Comparison of ENCODE assay signal across 8 mouse cellular contexts in the genomic region with DNA sequence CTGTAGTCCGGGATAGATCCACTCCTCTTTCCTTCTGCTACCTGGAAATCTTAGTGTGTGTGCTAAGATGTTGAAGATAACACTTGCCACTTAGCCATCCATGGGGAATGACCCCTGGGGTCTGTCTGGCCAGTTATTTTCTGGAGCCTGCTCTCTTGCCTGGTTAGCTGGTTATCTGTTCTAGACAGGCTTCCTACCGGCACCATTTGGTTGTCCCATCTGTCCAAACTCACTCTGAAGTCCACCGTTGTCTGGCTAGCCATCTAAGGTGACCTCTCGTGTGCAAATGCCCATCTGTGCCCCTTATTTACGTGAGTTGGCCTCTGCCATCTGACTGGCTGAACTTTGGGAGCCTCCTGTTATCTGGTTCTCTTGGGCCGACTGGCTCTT. TPM values are rescaled to one million over a fixed set of nuclear protein-coding genes. Genes with fewer than 3 reads are reported as not detected.
DNase-seq lines count a peak whose midpoint lies in the region; ATAC-seq and TF ChIP-seq lines count a peak whose summit lies in the region.

No protein-coding gene starts in this region.

- peaks cover 4% of the 10 kb centered on the region; the same call in 1 of the 2 replicates for H3K36me3 ChIP-seq in lung, embryonic 15.5 days
- peaks cover 3% of the 10 kb centered on the region; the same call in 1 of the 2 replicates for H3K36me3 ChIP-seq in hindbrain, embryonic 16.5 days (ENCODE audit: control insufficient read depth, insufficient read depth, low read length)
- peaks cover 5% of the 10 kb centered on the region for H3K36me3 ChIP-seq in midbrain, postnatal 0 days (ENCODE audit: insufficient read depth, low read length)

- H3K4me3 ChIP-seq in lung, embryonic 15.5 days: peak overlapping the region; percentile 70
- H3K4me3 ChIP-seq in hindbrain, embryonic 16.5 days (ENCODE audit: low read length): peak overlapping the region; percentile 72
- H3K4me3 ChIP-seq in midbrain, postnatal 0 days (ENCODE audit: low read depth, low read length): peak overlapping the region; percentile 97

- no peaks in the 10 kb centered on the region for H3K9me3 ChIP-seq in lung, embryonic 15.5 days
- H3K9me3 ChIP-seq in hindbrain, embryonic 16.5 days (ENCODE audit: control insufficient read depth, low read length): no peaks in the 10 kb centered on the region
- H3K9me3 ChIP-seq in midbrain, postnatal 0 days (ENCODE audit: low read length): no peaks in the 10 kb centered on the region

- H3K9ac ChIP-seq in lung, embryonic 15.5 days: peak overlapping the region; percentile 74
- peak overlapping the region; percentile 86 for H3K9ac ChIP-seq in hindbrain, embryonic 16.5 days (ENCODE audit: low read depth, low read length)
- peak overlapping the region; percentile 96 for H3K9ac ChIP-seq in midbrain, postnatal 0 days (replicated peaks; ENCODE audit: low read length, poor library complexity, severe bottlenecking)

- no peak for TF ChIP-seq CTCF in midbrain, postnatal 0 days (IDR thresholded peaks at IDR 0.05)

- H3K27me3 ChIP-seq in lung, embryonic 15.5 days: no peaks in the 10 kb centered on the region
- H3K27me3 ChIP-seq in hindbrain, embryonic 16.5 days (replicated peaks; ENCODE audit: control insufficient read depth, insufficient read depth, low read length): no peaks in the 10 kb centered on the region
- no peaks in the 10 kb centered on the region for H3K27me3 ChIP-seq in midbrain, postnatal 0 days (ENCODE audit: insufficient read depth, low read length)

- WGBS in lung, embryonic 15.5 days: 4% methylated on average over 6 of the region's 6 CpGs
- WGBS in hindbrain, embryonic 16.5 days: 11% methylated on average over 6 of the region's 6 CpGs
- WGBS in midbrain, postnatal 0 days: 8% methylated on average over 6 of the region's 6 CpGs

- DNase-seq in lung, postnatal 36 days: no peak
- peak; percentile 64 to 66 for DNase-seq in cerebellum, postnatal 10 days
- no peak for DNase-seq in midbrain, postnatal 0 days (ENCODE audit: low spot score)
- DNase-seq in retina, embryonic 14.5 days (ENCODE audit: low spot score): no peak
- no peak for DNase-seq in gastrocnemius, postnatal 25 days
- no peak for DNase-seq in testis, postnatal 14 days (ENCODE audit: low spot score)

- H3K4me1 ChIP-seq in lung, embryonic 15.5 days: peaks cover 25% of the 10 kb centered on the region
- peaks cover 30% of the 10 kb centered on the region for H3K4me1 ChIP-seq in hindbrain, embryonic 16.5 days (ENCODE audit: control insufficient read depth, insufficient read depth, low read depth, low read length)
- peaks cover 14% of the 10 kb centered on the region for H3K4me1 ChIP-seq in midbrain, postnatal 0 days (ENCODE audit: insufficient read depth, low read length)

- ATAC-seq in lung, embryonic 15.5 days (ENCODE audit: borderline replicate concordance, extremely low read depth, low FRiP score, low TSS enrichment): no peak
- no peak for ATAC-seq in hindbrain, embryonic 16.5 days
- no peak for ATAC-seq in midbrain, postnatal 0 days (ENCODE audit: low FRiP score)

- peak overlapping the region; percentile 91 for H3K4me2 ChIP-seq in lung, embryonic 15.5 days
- peak overlapping the region; percentile 93 for H3K4me2 ChIP-seq in hindbrain, embryonic 16.5 days (ENCODE audit: low read length)
- H3K4me2 ChIP-seq in midbrain, postnatal 0 days (ENCODE audit: low read depth, low read length, poor library complexity, severe bottlenecking): peak overlapping the region; percentile 69

- H3K27ac ChIP-seq in lung, embryonic 15.5 days: peak overlapping the region; percentile 69
- H3K27ac ChIP-seq in hindbrain, embryonic 16.5 days (ENCODE audit: low read depth, low read length): peak overlapping the region; percentile 78
- peak overlapping the region; percentile 79 for H3K27ac ChIP-seq in midbrain, postnatal 0 days (ENCODE audit: low read depth, low read length)

RNA-seq across cellular contexts. Expression of gene Dnm2, which starts 0.8 kb away (rescaled TPM):
- polyA plus RNA-seq in lung, embryonic 15.5 days (2015; fragmentation: Nextera tagmentation; extraction: Ambion mirVana): 73.6 and 77.4 TPM in 2 replicates
- 61.9 and 69.2 TPM in 2 replicates for polyA plus RNA-seq in hindbrain, embryonic 16.5 days (2015; fragmentation: Nextera tagmentation; extraction: Ambion mirVana)
- 67.8 and 69.2 TPM in 2 replicates for total RNA-seq in midbrain, postnatal 0 days (2014; rRNA removed)
- polyA plus RNA-seq in midbrain, postnatal 0 days (2015; fragmentation: Nextera tagmentation; extraction: Ambion mirVana): 52.8 and 59.2 TPM in 2 replicates
- 10 to 100 TPM; 39.9 to 41.6 TPM for total RNA-seq in gastrocnemius, postnatal 25 days (2021)

RNA-seq across cellular contexts. Expression of gene Qtrt1, which starts 13.9 kb away (rescaled TPM):
- 42.4 and 43.7 TPM in 2 replicates for polyA plus RNA-seq in lung, embryonic 15.5 days (2015; fragmentation: Nextera tagmentation; extraction: Ambion mirVana)
- 50.3 and 53.7 TPM in 2 replicates for polyA plus RNA-seq in hindbrain, embryonic 16.5 days (2015; fragmentation: Nextera tagmentation; extraction: Ambion mirVana)
- 37.3 and 41.0 TPM in 2 replicates for total RNA-seq in midbrain, postnatal 0 days (2014; rRNA removed)
- polyA plus RNA-seq in midbrain, postnatal 0 days (2015; fragmentation: Nextera tagmentation; extraction: Ambion mirVana): 42.0 and 42.7 TPM in 2 replicates
- total RNA-seq in gastrocnemius, postnatal 25 days (2021): 1 to 10 TPM; 5.3 to 7.7 TPM

RNA-seq across cellular contexts. Expression of gene Ilf3, which starts 57.9 kb away (rescaled TPM):
- polyA plus RNA-seq in lung, embryonic 15.5 days (2015; fragmentation: Nextera tagmentation; extraction: Ambion mirVana): 195 and 198 TPM in 2 replicates
- polyA plus RNA-seq in hindbrain, embryonic 16.5 days (2015; fragmentation: Nextera tagmentation; extraction: Ambion mirVana): 186 and 210 TPM in 2 replicates
- 105 and 114 TPM in 2 replicates for total RNA-seq in midbrain, postnatal 0 days (2014; rRNA removed)
- polyA plus RNA-seq in midbrain, postnatal 0 days (2015; fragmentation: Nextera tagmentation; extraction: Ambion mirVana): 198 and 201 TPM in 2 replicates
- total RNA-seq in gastrocnemius, postnatal 25 days (2021): 10 to 100 TPM; 17.9 to 19.2 TPM

Comparison
In these comparisons a context has a peak if more than half of its experiments do, and no peak if none do; other contexts are left out.
1. DNase-seq: peak in cerebellum, postnatal 10 days (2 of 2); none in lung, postnatal 36 days (single experiment), midbrain, postnatal 0 days (single experiment), retina, embryonic 14.5 days (single experiment), gastrocnemius, postnatal 25 days (single experiment) and testis, postnatal 14 days (single experiment).
2. Peak in every context shown above with its lines, with median percentiles within 50 percentile points of each other: H3K27ac ChIP-seq, H3K4me2 ChIP-seq, H3K4me3 ChIP-seq and H3K9ac ChIP-seq.